Mouse (Mus musculus): ENCODE measurements at regions not wholly inside any gene's neighbourhood (a gene's known extent, or its start where the extent isn't known, plus 50 kb on each side); places are given as distances from the start of the nearest gene placed in this dataset.
A peak's percentile ranks its signal among the peaks of the same experiment; 100 is the strongest.

DNA sequence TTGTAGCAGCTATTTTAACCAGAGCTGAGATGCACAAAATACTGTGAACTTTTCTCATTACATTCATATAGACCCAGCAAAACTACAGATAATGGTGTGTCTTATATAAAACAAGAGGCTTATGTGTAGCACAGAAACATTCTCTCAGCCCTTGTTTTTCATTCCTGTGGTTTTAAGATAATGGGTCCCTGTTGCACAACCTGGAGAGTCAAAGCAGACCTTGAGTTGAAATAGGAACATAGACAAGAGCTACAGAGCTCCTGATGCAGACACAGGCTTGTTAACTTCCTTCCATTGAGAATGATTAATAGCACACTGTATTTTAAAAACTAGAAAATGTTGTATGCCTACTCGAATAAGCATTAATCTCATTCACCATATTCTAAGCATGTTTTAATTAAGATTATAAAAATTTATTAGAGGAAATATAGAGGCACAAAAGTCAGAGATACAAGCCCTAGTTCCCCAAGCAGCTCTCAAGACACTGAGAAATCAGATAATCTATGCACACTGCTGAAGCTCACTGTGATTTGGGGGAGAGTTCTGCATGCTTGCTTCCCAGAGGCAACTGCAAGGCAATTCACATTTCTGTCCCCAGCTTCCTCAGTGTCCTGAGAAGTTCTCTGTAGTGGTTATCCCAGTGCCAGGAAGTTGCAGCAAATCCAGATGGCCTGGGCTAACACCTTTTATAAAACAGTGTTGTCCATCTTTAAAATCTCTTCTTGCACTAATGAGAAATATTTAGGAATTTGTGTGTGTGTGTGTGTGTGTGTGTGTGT is 666.8 kb downstream of the Inhba start:
- no peak for DNase-seq

GRCm38 (mm10) chr13:16694201-16694600 is 682.5 kb downstream of the Inhba start:
- DNase-seq = no peak

GRCm38 (mm10) chr13:16700934-16701333 is 689.3 kb downstream of the Inhba start:
- no peak for DNase-seq

DNA sequence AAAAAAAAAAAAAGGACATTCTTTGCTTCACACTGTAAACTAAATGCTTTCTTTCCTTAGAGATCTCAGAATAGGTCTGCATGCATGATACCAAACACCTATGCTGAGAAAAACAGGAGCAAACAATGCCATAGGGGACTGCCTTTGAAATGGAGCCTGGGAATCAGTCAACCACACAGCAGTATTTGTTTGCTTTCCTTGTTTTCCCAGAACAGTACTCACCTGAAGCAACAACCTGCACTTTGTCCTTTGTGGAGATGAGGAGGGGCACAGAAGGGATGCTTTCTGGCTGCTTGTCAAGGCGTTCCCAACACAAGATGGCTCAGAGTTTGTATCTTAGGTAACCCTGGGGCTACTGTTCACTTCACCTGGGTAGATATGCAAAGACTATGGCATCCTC is 690.5 kb downstream of the Inhba start:
- no peak for DNase-seq

DNA sequence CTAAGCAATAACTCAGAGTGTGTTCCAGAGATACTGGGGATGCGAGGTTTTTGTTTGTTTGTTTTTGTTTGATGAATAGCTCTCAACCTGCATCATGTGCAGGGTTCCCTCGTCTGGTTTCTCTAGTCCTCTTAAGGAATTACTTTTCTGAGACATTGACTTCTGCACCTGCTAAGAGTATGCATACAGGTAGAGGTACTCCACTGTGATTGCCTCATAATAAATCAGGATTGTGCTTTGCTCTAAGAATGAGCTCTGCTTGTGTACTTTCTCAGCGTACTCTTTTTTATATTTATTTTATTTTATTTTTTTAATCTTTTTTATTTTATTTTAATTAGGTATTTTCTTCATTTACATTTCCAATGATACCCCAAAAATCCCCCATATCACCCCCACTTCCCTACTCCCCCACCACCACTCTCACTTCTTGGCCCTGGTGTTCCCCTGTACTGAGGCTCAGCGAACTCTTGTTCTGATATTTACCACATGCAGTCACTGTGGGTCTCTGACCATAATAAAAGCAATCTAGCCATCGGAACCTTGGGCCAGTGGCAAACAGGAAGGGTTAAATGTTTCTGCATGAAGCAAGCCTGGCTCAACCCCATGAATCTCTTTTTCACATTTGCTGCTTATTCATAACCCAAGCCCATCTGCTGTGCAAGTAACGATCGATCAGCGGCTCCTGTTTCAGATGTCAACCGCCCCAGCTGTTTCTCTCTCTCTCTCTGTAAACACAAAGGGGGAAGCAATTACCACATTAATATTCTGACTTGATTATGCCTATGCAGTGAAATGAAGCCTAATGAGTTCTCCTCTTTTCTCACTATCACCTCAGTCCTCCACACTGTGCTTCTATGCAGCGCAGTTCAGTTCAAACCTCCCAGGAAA is 693.8 kb downstream of the Inhba start:
- DNase-seq = peak; percentile 20

GRCm38 (mm10) chr13:16706105-16706442 is 694.4 kb downstream of the Inhba start:
- no peak for DNase-seq

DNA sequence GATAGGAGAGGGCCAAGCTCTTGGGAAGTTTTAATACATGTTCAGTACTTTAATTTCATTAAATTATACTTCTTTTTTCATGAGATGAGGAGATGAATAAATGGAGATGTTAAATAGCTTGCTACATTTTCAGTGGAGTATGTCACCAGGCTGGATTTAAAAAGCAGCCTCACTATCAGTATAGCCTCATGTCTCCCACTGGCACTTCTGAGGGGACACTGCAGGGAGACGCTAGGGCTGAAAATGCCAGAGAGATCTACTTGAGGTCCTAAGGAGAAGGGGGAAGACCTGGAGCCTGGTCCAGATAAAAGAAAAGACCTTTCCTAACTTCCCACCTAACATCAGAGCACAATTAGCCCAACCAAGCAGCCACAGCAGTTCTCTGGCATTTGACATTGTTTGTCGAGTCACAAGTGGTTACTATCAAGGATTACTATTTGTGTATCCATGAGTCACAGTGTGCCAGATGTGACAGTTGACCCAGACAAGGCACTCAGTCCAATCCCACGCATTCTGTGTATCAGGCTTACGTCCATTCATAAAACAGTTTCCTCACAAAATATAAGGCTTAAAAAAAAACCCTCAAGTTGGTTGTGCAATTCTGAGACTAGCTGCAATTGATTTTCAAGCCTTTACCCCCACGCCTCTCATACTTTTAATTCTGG is 703.8 kb downstream of the Inhba start:
- DNase-seq = no peak

DNA sequence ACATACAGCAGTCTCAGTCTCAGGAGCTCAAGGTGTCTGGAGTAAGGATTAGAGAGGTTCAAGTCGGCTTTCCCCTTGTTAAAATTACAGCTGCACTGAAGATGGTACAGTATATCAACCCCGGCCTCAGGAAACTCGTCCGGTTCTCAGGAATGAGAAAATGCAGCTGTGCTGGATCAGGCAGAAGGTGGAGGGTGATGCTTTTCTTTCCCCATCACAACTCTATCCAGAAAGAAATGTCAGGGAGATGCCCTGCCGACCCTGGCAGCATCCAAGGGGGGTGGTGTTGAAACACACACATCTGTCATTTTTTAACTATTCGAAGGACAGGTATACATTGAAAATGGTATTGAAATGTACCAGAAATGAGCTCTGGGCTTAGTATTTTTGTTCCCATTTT is 704.7 kb downstream of the Inhba start:
- DNase-seq = no peak

- no peak for DNase-seq
Observed at GRCm38 (mm10) chr13:16716796-16717749, 705.4 kb downstream of the Inhba start.

- DNase-seq = no peak
Observed at GRCm38 (mm10) chr13:16720090-16720489, 708.4 kb downstream of the Inhba start.

DNA sequence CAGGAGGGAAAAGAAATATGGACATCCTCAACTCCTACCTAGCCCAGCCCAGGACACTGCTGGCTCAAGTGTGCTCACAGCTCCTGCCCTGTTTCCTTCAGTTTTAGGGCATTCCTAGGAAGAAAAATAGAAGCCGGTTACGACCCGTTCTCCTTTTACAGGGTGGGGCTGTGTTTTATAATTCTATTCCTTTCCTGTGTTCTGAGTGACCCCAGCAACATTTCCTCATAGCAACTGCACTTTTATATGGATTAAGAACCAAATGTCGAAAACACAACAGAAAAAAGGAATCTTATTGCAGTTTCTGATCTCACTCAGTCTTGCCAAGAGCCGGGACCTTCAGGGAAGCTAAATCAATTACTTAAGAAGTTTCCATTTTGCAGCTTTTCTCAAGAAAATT is 713.7 kb downstream of the Inhba start:
- DNase-seq = no peak

DNA sequence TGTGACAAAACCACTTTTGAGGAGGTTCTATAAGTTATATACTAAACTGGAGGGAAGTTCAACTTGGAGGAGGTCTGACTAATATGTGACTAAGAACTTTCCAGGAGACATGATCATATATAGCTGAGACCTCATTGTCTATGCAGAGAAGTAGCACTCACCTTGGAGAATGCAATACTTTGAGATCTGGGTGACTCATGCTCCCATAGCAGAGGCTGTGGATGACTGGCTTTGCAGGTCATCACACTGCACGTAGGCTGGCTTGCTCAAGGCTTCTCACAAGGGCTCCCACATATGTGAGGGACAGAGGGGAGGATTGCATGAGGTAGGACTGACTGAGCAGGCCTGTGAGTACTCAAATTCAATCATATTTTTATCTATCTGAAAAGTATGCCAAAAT is 726.7 kb downstream of the Inhba start:
- DNase-seq = no peak

- no peak for DNase-seq
Observed at GRCm38 (mm10) chr13:16739563-16739962, 727.9 kb downstream of the Inhba start.

DNA sequence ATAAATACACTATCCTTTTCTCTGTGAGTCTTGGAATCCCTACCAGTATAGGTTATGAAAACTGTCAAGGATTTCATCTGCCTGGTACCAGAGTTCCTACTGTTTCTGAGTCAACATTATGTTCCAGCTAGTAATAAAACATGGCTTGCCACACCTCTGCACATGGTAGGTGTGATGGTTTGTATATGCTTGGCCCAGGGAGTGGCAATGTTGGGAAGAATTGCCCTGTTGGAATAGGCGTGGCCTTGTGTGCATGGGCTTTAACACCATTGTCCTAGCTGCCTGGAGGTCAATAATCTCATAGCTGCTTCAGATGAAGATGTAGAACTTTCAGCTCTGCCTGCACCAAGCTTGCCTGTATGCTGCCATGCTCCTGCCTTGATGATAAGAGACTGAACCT is 732.6 kb downstream of the Inhba start:
- DNase-seq = no peak

DNA sequence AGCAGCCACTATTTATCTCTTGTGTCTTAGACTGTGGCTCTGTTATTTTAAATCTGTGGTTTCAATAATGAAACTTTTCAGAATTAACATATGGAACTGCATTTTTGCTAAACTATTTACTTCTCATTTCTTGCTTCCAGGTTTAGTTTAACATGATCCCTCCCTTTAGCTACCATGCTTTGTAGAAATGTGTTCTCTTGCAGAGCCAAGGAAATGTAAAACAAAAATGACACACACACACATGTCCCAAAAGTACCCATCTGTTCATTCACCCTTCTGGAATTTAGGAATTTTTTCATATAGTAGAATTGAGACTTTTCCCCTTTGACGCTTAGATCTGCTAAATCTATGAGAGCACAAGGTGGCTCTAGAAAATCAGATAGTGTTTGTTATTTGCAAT is 734.0 kb downstream of the Inhba start:
- peak; percentile 8 for DNase-seq

DNA sequence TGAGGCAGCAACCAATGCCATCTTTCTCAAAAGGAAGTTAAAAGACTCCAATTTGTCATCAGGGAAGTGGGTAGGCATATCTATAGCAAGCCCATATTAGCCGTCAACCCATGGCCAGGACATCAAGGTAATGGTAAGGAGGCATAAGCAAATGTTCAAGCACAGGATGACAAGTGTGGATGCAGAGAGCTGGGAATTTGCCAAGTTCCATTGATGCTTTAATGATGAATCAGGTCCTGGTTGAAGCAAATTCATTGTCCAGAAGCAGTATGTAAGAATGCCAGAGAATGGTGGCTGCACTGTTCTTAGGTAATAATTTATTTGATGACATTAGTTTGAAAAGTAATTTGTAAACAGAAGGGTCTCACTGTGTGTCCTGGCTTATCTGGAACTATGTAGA is 734.8 kb downstream of the Inhba start:
- DNase-seq = no peak

- DNase-seq = no peak
Observed at GRCm38 (mm10) chr13:16756264-16756663, 744.6 kb downstream of the Inhba start.

- no peak for DNase-seq
Observed at GRCm38 (mm10) chr13:16760045-16760444, 748.4 kb downstream of the Inhba start.

- DNase-seq = no peak
Observed at GRCm38 (mm10) chr13:16761415-16761814, 749.8 kb downstream of the Inhba start.

GRCm38 (mm10) chr13:16762326-16762725 is 750.7 kb downstream of the Inhba start:
- DNase-seq = no peak

GRCm38 (mm10) chr13:16762727-16763512 is 751.3 kb downstream of the Inhba start:
- DNase-seq = peak; percentile 23

- peak; percentile 24 for DNase-seq
Observed at GRCm38 (mm10) chr13:16763746-16764145, 752.1 kb downstream of the Inhba start.
